Mouse (Mus musculus) layer of hippocampus, adult 6 months (tissue): ENCODE measurements around the gene Pcolce2. TPM values are rescaled to one million over a fixed set of nuclear protein-coding genes. Genes with fewer than 3 reads are reported as not detected.

Experiments
- long read RNA-seq, 2 experiments: library from polyadenylated mRNA; unstranded; transcript quantifications; one replicate each; pipeline ENCODE4 v2.0.0; 2019 to 2020
- polyA plus RNA-seq: library from polyadenylated mRNA; unstranded; fragments of <200 nt; fragmentation: Nextera tagmentation; gene quantifications from 2 replicates; pipeline ENCODE4 v1.2.3, GENCODE M21; 2021

The Pcolce2 gene
- 2.1 and 5.9 TPM in 2 replicates for polyA plus RNA-seq
- long read RNA-seq, experiment 1, full-length matches to known transcripts = 6 of 11 reads
- long read RNA-seq, experiment 1, partial matches to known transcripts = 0 of 11 reads
- long read RNA-seq, experiment 1, other reads (novel, unspliced or antisense) = 5 of 11 reads
- long read RNA-seq, experiment 2, full-length matches to known transcripts = 29 of 37 reads
- long read RNA-seq, experiment 2, partial matches to known transcripts = 5 of 37 reads
- long read RNA-seq, experiment 2, other reads (novel, unspliced or antisense) = 3 of 37 reads

GRCm38 (mm10) chr9:95637271-95638181 lies at the start of gene Pcolce2:
Gene Pcolce2 (plus strand): TSS chr9:95637601.

Other genes with a start within 250 kb of the Pcolce2 start
- 57.7 and 100 TPM in 2 replicates for gene Chst2, start 230.9 kb upstream of the Pcolce2 start, polyA plus RNA-seq
- gene U2surp, start 125.6 kb upstream of the Pcolce2 start, polyA plus RNA-seq = 63.6 and 66.4 TPM in 2 replicates
- gene Paqr9, start 77.9 kb upstream of the Pcolce2 start, polyA plus RNA-seq = 3.8 and 4.5 TPM in 2 replicates
- 3.5 and 3.8 TPM in 2 replicates for gene Trpc1, start 112.8 kb downstream of the Pcolce2 start, polyA plus RNA-seq
- gene Pls1, start 207.7 kb downstream of the Pcolce2 start, polyA plus RNA-seq = 6.7 and 7.9 TPM in 2 replicates
- 0.87 and 1.4 TPM in 2 replicates for gene Atr, start 220.0 kb downstream of the Pcolce2 start, polyA plus RNA-seq